Mouse (Mus musculus) layer of hippocampus, adult 11-12 months (tissue): ENCODE measurements around the gene Nrxn3.
A peak's percentile ranks its signal among the peaks of the same experiment; 100 is the strongest.

Source experiments
- DNase-seq: peaks from one replicate; pipeline ENCODE4 v3.0.0; 2022; ENCODE audit warnings: low spot score

Nrxn3 gene

GRCm38 (mm10) chr12:90131927-90132869, 1409.5 kb downstream of the Nrxn3 start:
- DNase-seq = no peak

DNA sequence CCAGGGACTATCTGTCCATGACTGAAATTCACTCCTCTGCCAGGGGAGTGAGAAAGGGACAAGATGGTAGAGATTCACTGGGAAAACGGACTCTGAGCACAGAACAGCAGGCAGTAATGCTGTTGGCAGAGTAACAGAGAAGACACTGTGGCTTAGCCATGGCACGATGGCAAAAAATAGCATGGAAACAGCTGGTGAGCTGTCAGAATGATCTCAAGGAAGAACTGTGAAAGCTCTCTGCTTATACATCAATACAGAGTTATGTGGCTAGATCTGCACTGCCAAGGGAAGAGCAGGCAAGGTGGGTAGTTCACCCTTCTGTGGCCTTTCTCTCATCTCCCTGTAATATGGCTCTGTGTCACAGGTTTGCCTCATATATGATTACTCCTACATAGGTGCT, 1419.3 kb downstream of the Nrxn3 start:
- peak; percentile 63 for DNase-seq

DNA sequence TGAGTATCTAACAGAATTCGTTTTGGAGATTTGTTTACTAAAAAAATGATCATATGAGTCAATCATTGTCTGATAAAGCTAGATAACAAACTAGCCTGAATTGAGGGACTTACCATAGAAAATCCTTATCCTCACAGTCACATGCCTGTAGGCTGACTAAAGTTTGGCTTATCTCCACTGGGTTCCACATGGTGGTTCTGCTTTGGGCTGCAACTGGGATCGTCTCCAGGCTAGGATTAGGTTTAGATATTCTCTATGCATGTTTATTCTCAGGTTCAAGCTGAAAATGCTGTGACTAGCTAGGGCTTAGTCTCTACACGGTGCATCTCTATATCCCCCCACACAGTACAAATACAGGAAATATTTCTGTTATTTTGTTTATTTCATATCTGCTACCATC, 1421.6 kb downstream of the Nrxn3 start:
- DNase-seq = no peak

GRCm38 (mm10) chr12:90158131-90158772, 1435.6 kb downstream of the Nrxn3 start:
- DNase-seq = no peak

GRCm38 (mm10) chr12:90159911-90160310, 1437.2 kb downstream of the Nrxn3 start:
- DNase-seq = no peak

DNA sequence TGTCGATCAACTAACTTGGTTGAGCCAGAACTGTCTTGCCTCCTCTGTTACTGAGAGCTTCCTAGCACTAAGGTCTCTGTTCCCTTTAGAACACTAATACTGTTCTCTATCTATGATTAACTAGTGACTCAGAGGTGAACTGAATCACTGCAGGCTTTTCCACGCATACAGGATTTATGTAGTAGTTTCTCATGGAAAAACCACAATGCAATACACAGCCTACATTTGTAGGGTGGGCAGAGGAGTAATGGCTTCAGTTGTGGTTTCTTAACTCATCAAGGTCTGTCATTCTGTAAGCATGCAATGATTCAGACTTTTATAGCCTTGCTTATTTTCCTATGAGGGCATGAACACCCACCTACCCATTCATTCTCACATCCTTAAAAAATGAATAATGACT, 1443.4 kb downstream of the Nrxn3 start:
- DNase-seq = no peak

DNA sequence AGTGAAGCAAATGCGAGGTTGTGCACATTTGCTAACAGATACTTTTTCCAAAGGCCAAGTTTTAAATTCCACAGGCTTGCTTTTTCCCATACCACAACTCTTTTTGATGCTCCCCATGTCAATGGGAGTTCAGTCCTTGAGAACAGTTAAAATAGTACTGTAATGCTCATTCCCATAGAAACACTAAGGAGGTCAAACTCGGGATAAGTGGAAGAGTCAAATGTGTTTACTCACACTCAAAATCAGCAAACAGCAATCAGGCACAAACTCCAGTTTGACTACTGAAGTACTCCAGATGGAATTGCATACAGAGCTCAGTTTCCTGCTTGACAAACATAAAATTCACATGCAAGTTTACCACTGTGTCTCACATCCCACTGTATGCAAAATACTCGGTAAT, 1458.9 kb downstream of the Nrxn3 start:
- DNase-seq = no peak

GRCm38 (mm10) chr12:90183021-90183420, 1460.3 kb downstream of the Nrxn3 start:
- no peak for DNase-seq

- no peak for DNase-seq
These were observed 1473.5 kb downstream of the Nrxn3 start for GRCm38 (mm10) chr12:90196161-90196560.

GRCm38 (mm10) chr12:90197994-90198393, 1475.3 kb downstream of the Nrxn3 start:
- DNase-seq = no peak

DNA sequence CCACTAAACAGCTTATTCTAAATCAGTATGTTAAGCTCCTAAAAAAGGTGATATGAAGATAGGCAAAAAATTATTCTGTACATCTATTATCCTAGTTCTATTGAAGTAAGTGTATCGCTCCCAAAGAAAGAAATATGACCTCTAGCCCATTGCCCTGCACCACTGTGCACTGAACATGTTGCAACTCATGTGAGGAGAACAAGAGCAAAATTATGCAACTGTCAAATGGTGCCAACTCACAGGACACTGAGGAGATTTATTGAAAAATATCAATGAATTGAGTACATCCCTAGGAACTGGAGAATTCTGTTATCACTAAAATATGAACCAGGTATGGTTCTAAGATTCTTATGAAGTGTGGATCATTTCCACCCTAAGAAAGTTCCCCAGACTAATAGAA, 1479.8 kb downstream of the Nrxn3 start:
- DNase-seq = no peak

DNA sequence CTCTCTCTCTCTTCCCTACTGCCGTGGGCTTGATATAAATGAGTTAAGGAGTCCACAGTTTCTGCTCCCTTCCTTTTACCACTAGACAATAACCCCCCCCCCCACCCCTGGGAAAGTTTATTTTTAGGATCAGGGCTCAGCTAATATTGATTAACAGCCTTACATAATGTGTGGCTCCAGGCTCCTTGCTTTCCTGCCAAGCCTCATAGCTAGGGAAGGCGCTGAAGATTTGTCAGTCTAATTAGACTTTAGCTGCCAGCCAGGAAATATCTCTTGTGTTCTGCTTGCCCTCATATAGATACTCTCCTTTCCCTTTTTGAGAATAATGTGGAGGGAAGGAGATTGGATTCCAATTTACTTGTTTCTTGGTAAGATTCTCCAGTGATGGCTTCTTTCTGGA, 1488.7 kb downstream of the Nrxn3 start:
- DNase-seq = no peak

DNA sequence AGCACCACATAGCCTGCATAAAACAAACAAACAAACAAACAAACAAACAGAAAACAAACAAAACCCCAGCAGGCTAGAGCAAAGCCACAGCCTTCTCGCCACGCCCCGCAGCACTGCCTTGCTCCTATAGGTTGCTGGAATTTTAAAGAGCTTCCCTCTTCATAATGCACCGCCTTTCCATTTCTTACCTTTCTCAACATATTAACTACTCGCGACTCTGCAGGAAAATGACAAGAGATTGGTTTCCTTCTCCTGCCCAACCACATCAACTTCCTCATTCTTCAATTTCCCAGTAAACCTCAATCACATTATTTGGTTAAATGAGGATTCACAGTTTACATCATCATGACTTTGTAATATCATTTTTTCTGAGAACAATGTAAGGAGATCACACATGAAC, 1494.4 kb downstream of the Nrxn3 start:
- no peak for DNase-seq

DNA sequence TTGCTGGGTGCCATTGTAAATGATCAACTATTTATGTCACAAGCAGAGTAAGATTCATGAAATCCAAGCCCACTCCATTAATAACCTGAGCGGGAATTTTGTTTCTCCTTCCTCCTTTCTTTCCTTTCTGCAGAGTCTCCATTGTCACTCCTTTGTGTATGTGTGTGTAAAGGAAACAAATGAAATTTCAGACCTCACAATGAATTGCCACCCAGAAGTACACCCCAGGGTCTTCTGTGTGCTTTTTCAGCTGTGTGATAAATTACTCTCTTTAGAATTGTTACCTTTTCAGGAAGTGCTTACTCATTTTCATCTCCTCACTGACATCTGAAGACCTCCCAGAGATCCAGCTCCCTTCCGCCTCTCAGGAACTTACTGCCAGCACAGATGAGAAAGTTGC, 1506.4 kb downstream of the Nrxn3 start:
- DNase-seq = no peak

- DNase-seq = no peak
These were observed 1513.4 kb downstream of the Nrxn3 start for GRCm38 (mm10) chr12:90236093-90236492.

GRCm38 (mm10) chr12:90260301-90260700, 1537.6 kb downstream of the Nrxn3 start:
- DNase-seq = no peak

- DNase-seq = no peak
These were observed 1545.4 kb downstream of the Nrxn3 start for GRCm38 (mm10) chr12:90268111-90268510.

DNA sequence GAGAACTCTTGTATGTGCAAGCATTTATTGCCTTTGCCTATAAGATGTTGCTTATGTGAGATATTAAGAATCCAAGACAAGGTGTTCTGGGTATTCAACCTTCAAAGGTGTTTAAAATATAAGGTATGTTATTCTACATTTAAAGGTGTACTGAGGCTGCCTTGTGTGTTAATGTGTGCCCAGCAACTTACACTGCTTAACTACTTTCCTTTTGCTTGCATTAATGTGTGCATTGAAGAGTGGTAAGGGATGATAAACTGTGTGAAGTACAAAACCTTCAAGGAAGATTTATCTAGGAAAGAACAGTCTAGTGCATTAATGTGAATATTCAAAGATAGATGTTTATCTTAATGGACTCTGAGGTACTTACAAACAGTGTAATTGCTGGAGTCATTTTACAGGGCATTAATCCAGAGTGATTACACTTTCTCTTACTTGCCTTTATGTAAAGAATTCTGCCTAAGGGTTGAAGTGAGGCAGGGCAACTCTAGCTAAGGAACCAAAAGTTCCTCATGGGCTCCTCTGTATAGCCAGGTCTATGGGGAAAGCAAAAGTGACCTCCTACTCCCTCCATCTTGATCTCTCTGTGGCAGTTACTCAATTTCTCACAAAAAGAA, 1548.2 kb downstream of the Nrxn3 start:
- DNase-seq = no peak

DNA sequence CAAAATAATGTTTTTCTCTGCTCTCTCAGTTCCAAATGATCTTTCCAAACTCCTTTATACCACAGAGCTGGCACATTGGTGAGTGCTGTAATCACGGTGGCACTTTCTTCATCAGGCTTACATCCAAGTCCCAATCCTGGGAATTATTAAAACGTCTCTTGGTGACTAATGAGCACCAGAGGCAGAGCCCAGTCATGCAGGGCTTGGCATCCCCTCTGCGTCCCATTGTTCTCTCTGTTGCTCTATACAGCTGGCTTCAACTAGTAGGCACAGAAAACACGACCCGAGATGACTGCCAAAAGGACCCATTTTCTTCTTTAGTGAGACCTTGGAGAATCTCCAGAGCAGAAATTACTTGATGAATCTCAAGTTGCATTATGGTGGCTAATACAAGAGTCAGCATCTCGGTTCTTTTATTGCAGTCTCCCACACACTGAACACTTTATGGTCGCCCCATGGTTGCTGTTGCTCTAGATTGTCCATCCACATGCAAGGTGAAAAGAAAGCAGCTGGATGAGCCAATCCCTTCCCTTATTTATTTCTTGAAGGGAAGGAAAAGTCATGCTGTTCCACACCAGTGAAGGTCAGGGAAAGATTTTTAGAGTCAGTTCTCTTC, 1552.1 kb downstream of the Nrxn3 start:
- peak; percentile 54 for DNase-seq

- DNase-seq = no peak
These were observed 1558.6 kb downstream of the Nrxn3 start for GRCm38 (mm10) chr12:90281236-90281635.

DNA sequence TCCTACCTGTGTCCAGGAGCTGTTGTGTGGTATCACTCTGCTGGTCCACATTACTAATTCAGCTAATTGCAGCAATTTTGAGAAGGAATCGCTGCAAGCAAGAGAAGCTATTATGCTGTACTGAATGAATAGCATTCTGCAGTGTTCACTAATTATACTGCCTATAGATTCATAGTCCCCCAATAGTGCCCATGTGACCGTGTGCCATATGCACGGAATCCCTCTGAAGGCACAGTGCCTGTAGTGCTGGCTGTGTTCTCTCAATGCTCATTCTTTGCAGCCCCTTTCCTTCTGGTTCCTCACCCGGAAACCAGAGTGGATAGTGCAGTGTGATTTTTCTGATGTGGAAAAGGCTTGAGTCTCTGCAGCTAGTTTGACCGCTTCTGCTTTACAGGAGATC, 1560.3 kb downstream of the Nrxn3 start:
- DNase-seq = no peak

DNA sequence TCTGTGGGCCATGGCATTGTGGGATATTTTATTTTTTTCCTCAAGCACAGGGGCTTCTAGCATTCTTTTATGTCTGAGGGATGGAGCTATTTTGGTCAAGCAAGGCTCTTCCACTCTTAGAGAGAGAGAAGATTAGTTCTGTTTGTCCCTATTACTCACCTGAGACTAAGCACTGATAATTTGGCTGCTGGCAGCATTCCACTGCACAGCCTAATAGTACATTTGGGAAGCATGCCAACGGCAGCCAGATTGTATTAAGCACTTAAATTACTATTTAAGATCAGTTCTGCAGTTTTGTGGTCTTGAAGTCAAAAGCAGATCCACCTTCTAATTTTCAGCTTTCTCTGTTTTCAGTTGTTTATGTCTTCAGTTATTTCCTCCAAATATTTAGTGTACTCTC, 1580.0 kb downstream of the Nrxn3 start:
- peak; percentile 7 for DNase-seq

GRCm38 (mm10) chr12:90331806-90332205, 1609.1 kb downstream of the Nrxn3 start:
- no peak for DNase-seq
